Mouse (Mus musculus) NIH3T3 (cell line): ENCODE measurements around the gene Gm12355.
A peak's percentile ranks its signal among the peaks of the same experiment; 100 is the strongest.

Experiments
- DNase-seq: peaks from one replicate; pipeline ENCODE4 v3.0.0-alpha.2; 2012; ENCODE audit warnings: low read depth

The Gm12355 gene

DNA sequence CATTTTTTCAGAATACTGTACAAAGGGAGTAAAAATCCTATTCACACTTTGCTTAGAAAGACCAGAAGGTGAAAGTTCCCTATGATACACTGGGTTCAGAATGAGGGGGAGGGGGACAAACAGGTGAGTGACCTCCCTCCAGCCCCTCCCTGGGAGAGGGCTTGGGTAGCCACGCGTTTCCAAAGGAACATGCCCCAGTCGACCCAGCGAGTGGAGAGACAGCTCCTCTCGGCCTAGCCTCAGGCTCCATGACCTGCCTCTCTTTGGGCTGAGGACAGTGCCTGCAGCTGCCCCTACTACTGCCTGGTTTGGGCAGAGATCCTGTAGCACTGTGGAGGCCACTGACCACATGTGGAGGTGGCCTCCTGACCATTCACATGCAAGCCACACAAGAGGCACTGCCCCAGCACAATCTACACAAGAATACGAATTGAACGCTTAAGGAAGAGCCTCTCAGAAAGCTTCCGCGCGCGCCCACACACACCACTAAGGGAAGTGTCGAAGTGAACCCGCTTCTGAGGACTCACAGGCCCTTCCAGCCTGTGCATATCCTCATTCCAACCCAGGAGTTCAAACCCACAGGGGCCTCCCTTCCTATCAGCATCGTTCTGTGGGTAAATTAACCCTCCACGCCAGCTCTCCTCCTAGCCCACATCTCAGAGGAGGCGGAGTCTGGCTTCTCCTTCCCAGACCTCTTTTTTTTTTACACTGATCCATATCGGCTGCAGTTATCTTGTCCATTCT, 44.0 kb downstream of the Gm12355 start:
- DNase-seq: no peak

DNA sequence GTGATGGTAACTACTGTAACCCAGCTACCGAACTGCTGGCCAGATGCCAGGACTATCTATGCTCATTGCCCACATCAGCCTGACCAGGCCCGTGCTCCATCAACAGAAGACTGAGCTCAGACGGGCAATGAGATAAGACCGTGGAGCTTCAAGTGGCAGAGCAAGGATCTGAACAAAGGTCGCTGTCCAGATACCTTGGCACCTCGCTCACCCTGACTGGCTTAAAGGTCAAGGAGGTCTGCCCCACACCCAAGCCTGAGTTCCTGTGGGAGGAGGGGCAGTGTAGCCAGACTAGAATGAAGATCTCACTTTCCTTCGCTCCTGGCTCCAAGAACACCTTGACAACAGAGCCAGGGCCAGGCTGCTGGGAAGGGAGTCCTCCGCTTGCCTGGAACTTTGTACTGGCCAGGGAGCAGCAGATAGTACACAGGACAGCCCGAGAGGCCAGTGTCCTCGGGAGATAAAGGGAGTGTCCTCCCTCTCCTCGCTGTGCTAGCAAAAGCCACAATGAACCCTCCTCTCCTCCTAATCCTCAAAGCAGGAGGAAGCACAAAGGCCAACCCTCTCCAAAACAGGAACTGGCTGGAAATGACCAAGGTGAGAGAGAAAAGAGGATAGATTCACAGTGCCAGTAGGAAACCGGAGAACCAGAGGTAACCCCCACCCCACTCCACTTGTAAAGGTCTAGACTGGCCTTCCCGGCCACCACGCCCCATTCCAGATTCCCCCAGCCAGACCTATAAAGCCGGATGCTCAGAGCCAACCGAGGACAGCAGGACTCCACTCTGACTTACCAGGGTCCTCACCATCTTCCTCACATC, 45.0 kb downstream of the Gm12355 start:
- peak; percentile 9 for DNase-seq

DNA sequence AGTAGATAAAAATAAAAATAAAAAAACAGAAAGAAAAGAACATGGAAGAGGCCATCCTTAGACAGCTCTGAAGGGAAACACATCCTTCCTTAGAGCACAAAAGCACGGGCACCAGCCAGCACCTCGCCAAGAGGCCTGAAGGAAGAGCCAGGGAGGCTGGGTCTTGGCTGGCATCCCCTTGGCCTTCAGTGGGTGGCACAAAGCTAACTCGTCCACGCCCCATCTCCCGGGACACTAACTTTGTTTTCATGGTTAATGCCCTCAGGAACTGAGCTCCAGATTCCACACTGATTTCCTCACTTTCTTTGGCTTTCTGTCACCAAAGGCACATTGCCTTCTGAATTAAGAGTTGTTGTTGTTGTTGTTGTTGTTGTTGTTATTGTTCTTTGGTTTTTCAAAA, 47.7 kb downstream of the Gm12355 start:
- DNase-seq: peak; percentile 9
